Mouse (Mus musculus) Muller cell, postnatal 12 days (primary cell): ENCODE results near the gene Tectb.

Source experiments
- DNase-seq: peaks from one replicate; pipeline ENCODE4 v3.0.0-alpha.2; 2015; ENCODE audit errors: inconsistent ontology term

Tectb gene

DNA sequence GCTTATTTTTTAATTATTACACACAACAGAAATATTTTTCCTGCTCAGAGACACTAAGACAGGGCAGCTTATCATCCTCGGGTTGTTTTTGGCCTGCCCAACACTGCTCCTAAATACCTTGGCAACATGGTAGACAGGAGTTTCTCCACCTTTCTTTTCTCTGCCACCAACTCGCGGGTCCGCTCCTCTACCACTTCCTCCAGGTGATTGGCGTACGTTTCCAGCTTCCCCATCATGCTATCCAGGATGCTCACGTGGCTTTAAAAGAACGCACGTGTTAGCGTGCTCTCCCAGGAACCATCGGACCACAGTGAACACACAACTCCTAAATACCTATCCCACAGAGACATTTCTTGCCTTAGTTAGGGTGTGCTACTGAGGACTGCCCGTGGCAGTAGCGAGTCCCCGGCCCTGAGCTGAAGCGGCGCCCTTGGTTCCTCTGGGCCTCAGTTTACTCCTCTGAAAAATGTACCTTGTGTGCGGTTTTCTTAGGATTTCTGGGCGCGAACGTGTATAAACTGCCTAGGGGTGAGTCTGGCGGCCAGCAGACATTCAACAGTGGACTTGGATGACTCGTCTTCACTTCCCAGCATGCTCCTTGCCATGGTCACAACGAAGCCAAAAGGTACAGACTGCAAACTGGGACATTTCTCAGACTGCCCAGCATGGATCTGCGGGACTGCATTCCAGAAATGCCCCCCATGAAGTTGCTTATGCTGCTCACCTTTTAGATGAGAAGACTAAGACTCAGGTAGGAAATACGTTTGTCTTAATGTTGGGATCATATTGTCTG lies 27.4 kb downstream of the Tectb start:
- DNase-seq = no peak

DNA sequence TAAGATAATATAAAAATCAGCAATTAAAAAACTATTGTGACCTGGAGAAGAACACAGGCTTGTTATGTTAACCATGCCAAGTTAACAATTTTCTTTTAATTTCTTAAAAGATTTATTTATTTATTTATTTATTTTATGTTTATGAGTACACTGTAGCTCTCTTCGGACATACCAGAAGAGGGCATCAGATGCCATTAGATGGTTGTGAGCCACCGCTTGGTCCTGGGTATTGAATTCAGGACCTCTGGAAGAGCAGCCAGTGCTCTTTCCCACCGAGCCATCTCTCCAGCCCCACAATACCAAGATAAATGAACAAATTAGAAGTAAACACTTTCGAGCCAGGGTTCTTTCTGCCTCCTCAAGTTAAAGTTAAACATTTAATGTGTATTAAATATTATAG lies 28.1 kb downstream of the Tectb start:
- no peak for DNase-seq

DNA sequence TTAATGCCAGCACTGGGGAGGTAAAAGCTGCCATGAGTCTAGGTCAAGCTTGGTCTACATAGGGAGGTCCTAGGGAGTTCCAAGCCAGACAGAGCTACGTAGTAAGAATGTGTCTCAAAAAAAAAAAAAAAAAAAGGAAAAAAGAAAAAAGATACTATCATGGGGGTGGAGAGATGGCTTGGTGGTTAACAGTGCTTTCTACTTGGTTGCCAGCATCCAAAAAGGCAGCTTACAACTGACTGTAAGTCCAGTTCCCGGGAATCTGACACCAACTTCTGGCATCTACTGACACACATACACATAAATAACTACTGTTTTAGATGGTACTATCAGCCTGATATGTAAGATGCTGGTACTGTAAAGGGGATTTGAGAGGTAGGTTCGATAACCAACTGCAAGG lies 28.6 kb downstream of the Tectb start:
- no peak for DNase-seq

DNA sequence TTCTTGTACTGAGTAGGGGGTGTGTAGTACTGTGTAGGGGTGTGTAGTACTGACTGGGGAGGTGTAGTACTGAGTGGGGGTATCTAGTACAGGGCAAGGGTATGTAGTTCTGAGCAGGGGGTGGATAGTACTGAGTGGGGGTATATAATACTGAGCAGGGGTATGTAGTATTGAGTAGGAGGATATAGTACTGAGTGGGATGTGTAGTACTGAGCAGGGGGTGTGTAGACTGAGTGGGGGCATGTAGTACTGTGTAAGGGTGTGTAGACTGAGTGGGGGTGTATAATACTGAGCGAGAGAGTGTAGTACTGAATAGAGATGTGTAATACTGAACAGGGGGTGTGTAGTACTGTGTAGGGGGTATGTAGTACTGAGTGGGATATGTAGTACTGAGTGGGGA lies 31.2 kb downstream of the Tectb start:
- no peak for DNase-seq

DNA sequence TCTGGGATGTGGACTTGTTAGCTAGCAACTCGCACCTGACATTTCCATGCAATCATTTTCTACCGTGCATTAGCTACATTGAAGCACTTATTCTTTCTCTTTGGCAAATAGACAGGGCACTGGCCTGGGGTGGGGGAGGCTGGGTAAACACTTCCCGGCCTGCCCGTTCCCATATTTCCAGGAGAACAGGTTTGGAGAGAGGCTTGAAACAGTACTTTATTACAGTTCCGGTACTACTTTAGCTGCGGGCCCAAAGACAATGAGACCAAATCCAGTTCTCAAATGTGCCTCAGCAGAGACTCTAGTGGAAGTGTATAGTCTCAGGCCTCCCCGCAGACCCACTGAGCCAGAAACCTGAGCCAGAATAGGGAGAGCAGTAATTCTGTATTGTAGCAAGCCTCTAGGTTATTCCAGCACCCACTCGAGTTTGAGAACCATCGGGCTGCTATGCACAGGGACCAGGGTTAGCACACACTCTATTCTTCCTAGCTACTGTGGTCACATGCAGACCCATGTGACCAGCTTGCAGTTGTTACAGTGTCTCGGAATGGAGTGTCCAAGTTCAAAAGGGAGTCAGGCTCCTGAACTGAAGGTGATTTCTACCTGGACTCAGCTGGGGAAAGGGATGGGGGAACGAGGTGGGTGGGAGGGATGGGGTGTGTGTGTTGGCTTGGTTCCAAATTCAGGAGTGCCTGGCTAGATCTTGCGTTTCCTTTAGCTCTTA lies 33.2 kb downstream of the Tectb start:
- DNase-seq = no peak

DNA sequence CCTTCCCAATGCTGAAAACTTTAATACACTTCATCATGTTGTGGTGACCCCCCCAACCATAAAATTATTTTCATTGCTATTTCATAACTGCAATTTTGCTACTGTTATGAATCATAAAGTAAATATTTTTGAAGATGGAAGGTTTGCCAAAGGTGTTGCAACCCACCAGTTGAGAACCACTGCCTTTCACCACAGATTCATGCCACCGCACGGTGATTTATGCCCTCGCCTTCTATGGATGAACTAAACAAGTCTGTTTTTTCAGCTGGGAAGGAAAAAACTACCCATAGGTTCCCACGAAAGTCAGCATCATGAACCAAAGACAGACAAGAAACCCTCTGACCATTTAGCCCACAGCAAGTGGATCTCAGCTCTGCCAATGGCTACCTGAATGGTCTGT lies 36.3 kb downstream of the Tectb start:
- no peak for DNase-seq

DNA sequence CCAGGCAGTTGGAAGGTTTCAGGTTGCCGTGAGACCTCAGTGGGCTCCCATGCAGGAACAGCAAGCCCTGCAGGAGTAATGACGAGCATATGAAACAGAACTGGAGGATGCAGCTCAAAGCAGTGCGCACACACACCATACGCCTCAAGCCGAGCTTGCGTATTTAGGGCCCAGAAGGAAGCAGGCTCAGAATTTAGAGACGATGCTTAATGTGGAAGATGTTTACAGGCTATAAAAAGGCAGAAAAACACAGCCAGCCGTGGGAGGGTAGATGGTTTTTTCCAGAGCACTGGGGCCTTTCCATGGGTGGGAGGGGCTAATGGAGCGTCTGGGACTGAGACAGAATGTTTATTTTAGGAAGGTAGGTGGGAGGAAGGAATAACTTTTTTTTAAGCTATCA lies 36.8 kb downstream of the Tectb start:
- DNase-seq = no peak

DNA sequence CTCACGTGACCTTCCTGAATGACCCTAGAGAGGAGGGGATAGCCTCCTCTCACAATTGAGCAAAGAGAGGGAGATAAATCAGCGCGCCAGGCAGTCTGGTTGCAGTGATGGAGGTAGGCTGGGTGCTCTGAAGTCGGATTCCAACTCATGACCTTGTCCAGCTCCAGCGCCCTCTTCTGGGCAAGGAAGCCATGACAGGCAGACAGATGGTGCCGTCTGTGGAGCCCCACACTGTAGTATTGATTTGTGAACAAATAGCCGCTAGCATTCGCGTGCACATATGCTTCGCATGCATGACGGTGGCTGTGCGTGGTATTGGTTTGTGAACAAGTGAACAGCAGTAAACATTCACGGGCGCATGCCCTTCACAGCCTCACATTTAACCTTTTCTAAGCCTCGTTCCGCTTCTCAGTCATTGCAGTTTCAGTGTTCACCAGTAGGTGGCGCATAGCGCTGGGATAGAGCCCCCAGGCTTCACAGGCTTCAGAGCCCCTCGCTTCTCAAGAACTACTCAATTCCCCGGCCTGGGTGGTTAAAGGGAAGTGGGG lies 37.7 kb downstream of the Tectb start:
- DNase-seq = peak; percentile 72

DNA sequence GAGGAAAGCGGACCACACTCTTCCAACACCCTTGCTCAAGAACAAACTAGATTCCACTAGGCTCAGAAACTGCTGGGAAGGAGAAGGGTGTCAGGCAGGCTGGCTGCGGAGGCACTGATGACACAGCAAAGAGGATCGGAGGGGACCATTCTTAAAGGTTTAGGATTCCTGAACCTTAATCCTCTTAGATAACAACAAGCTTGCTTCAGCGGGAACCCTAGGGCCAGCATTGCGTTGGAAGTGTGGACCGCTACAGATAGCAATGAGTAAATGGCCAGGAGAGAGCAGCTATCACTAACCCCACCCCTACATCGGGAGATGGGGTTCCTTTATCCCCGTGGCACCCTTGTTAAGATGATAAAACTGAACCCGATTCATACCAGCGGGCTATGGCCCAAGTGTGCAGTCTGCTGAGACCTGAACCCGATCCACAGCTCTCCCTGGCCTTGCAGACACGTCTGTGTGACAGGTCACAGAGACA lies 38.2 kb downstream of the Tectb start:
- DNase-seq = no peak

DNA sequence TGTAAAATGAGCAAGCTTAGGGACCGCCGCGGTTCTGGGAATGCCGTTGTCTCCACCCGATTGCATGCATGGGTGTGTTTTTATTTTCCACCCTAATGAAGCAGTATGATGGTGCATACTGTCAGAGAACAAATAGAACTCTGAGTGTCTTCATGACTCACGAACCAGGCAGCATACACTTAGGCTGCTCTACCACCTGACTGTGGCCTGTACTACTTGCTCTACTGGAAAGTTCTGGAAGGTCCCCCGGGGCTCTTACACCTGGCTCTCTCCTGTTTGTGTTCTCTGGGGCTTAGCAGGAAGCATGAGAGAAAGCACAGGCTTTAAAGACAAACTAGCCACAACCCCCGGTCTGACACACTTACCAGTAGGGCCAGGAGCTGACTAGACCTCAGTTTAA lies 38.8 kb downstream of the Tectb start:
- peak; percentile 18 for DNase-seq

DNA sequence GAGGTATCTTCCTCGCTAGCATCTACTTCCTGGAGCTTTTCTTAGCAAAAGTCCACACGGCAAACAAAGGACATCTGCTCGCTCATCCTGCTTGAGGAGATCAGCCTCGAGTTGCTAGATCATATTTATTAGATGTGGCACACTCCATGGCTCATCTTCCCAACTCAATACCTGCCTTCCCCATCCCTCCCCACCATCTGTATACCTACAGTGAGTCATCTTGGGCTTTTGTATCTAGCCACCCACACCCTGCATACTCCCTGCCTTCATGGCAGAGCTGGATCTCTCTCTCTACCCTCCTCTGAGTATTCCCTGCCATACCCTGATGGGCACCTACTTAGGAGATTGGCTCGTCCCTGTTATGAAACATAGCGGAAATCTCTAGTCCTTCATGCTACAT lies 40.7 kb downstream of the Tectb start:
- no peak for DNase-seq

DNA sequence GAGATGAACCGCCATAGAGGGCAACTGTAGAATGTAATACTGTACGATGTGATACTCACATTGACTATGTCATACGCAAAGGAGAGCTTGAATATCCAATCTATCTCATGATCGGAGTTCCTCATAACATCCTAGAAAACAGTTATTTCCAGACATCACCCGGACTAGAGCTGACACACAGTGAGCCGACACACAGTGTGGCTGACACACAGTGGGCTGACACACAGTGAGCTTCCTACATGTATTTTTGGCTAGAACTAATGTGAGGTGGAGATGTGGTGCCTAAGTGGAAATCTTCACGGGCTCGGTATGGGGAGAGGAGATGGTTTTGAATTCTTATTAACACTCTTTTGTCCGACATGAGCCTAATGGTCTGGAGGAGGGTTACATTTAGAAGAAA lies 41.7 kb downstream of the Tectb start:
- DNase-seq = no peak

DNA sequence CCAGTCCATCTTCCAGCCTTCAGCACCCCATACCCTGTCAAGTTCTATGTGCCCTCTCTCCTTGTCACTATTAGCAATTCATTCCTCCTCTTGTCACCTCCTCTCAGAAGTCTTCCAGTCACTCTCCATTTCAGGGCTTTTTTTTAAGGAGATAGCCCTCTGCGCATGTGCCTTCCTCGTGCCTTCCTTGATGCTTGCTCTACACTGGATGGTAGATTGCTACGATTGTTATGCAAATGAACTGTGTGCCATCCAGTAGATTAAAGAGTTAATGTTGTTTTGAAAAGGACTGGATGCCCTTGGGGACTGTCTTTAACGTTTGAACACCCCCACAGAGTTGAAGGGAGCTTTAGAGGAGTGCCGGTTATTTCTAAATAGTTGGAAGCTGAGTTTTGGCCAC lies 46.1 kb downstream of the Tectb start:
- no peak for DNase-seq

DNA sequence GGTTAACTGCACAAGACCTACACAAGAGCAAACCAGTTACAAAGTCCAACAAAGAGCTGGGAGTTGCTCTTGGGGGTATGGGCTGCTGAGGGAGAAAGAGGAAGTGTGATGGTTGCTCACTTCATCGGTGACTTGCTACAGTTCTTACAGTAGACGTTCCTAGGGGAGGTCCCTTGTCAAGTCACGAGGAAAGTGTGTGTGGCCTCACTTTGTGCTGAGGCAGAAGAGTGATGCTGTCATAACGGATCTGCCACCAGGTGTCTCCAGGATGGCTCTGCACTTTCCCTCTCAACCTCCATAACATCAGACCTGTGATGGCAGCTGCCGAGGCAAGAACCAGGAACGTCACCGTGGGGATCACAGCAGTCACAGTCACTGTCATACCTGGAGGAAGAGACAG lies 46.6 kb downstream of the Tectb start:
- no peak for DNase-seq

DNA sequence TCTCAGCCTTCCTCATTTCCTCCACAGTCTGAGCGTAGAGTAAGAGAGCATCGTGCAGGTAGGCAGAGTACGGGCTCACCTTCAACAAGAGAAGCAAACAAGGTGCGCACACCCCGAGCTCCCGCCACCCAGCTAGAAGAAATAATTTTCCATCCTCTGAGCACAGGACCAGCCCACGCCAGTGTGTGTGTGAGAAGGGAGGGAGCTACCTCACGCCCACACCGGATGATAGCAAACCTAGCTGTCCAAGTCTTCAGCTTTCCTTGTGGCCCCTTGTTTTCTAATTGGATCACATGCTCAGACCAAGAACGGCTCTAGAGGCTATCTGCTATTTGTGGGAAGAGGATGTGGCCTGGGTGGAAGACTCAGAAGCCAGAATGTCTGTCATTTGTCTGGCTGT lies 50.5 kb downstream of the Tectb start:
- no peak for DNase-seq

DNA sequence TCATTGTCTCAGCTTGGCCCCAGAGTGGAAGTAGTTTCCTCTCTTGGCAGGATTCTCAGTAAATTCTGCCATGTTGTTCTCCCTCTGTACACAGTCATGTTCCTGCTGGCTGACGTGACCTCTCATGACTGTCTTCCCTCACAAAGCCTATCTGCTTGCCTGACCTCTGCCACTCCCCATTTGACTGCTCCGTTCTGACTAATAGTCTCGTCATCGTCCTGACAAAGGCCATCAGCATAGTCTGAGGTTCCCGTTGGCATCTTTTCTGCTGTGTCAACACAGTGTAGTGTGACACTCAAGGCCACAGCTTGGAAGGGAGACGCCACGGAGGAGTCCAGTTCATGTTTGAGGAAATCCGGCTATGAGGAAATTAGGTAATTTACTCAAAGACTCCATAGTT lies 51.6 kb downstream of the Tectb start:
- DNase-seq = peak; percentile 81

DNA sequence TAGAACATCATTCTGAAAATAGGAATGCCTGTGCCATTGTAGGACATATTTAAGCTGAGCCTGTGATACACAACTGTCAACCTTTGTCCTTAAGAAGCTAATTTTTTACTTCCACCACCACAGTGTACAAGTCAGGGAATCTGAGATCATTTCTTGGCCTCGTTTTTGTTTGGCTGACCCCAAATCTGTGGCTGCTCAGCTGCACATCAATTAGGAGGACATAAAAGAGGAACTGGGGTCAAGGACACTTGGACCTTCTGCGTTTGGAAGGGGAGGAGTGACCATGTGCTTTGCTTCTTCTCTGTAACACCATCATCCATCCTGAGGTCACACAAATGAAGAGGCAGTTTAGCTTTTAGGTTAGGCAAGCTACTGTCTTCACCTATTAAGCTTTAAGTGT lies 55.5 kb downstream of the Tectb start:
- no peak for DNase-seq

DNA sequence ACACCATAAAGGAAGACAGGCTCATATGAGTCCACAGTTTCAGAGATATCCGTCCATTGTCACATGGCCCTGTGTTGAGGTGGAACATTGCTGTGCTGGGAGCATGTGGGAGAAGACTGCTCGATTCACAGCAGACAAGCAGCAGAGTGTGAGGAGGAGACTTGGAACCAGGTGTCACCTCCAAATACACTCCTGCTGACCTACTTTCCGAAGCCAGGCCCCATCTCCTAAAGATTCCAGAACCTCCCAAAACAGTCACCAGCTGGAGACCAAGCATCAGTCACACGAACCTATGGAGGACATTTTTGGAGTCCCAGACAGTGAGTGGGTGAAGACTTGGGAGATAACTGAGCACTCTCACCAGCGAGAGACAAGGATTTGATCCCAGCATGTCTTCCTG lies 56.0 kb downstream of the Tectb start:
- DNase-seq = no peak

DNA sequence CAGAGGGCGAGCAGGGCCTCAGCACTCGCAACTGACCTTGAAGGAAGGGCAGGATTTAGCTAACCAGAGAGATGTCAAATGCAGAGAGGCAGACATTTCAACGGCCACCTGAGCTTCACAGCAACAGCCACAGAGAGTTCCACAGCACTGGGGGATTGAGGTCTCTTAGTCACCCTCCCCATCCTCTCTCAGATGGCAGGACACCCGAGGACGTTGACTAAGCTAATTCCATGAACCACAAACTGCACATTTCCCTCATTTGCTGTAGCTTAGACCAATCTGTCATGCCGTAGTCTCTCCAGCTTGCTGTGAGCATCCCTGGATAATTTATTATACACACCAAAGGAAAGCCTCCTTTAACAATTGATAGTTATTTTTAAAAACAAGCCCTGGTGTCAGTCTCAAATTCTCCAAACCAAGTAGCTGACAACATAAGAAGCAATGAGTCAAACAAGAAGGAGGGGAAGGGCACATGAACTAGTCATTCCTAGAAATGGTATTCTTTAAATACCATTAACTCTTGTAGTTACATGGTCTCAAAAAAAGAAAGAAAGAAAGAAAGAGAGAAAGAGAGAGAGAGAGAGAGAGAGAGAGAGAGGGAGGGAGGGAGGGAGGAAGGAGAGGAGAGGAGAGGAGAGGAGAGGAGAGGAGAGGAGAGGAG lies 59.4 kb downstream of the Tectb start:
- no peak for DNase-seq

DNA sequence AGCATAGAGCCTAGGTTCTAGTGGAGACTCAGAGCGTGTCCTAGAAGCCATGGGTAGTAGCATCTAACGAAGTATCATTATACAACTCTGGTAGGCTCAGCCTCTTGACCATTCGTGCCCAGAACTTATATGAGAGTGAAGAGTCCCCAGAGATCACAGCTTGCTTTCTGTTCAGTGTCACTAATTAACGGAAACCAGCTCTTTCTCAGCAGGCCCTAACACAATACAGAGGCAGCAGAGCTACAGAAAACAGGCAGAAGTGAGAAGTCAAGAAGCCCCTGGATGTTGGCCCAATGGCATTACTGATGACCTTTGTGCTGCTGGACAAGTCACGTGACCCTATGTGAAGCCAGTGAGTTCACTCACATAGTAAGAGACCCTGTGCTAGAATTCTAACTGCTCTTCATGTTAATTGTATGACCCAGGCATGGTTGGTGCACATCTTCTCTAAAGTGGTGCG lies 60.7 kb downstream of the Tectb start, which contains the start of gene Gucy2g:
Gucy2g (minus strand) TSS at position 51 of the 460 bp plus-strand sequence.
- DNase-seq = no peak

DNA sequence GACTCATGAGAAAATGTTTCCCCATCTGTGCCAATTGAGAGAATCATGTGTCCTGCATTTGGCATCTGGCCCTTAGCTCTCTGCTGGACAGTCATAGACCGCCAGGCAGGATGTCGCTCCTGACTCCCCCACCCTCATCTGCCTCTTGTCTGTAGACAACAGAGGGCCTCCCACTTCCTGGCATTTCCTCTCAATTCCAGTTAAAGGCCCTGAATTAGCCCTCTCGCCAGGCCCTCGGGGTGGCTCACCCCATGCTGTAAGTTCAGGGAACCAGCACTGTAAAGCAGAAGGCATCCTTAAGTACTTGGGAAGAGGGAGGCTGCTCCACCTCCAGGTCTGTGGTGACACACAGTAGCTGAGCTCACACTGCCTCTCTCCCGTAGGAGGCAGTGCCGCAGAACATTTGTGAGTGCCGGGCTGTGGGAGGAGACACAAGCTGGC lies 64.3 kb downstream of the Tectb start:
- DNase-seq = peak; percentile 78
